Mouse (Mus musculus): ENCODE data around the gene Mbnl1.

DNA sequence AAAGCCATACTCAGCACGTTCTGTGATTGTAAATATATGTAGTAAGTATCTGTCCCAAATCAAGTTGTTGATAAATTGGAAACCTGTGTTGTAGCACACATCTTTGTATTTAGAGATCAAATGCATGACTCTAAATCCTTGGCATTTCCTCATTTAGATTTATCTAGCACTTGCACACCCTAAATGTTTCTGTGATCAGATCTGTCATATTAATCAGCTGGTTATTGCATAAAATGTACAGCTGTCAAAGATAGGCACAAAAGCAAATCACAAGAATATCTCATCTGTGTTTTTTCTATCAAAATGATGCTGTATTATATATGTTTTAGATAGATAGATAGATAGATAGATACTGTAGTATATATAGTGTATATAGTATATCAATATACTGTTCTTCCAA lies 98.9 kb downstream of the Mbnl1 start:
- TF ChIP-seq CTCF (IDR thresholded peaks at IDR 0.05) = no peak
- TF ChIP-seq EP300 (IDR thresholded peaks at IDR 0.05; ENCODE audit: insufficient read depth, low read depth, low read length) = no peak

Measured in heart, adult 2 months (tissue).